Mouse (Mus musculus): ENCODE data around the gene Hist1h3d. TPM values are rescaled to one million over a fixed set of nuclear protein-coding genes. Genes with fewer than 3 reads are reported as not detected.
"Not testable (repeated sequence)": the region's sequence is repeated elsewhere in the genome, so short reads cannot be mapped to it uniquely, and the experiment has no call there.

The Hist1h3d gene
- polyA plus RNA-seq, 1 experiment from 2014 or later = 9.4 TPM

DNA sequence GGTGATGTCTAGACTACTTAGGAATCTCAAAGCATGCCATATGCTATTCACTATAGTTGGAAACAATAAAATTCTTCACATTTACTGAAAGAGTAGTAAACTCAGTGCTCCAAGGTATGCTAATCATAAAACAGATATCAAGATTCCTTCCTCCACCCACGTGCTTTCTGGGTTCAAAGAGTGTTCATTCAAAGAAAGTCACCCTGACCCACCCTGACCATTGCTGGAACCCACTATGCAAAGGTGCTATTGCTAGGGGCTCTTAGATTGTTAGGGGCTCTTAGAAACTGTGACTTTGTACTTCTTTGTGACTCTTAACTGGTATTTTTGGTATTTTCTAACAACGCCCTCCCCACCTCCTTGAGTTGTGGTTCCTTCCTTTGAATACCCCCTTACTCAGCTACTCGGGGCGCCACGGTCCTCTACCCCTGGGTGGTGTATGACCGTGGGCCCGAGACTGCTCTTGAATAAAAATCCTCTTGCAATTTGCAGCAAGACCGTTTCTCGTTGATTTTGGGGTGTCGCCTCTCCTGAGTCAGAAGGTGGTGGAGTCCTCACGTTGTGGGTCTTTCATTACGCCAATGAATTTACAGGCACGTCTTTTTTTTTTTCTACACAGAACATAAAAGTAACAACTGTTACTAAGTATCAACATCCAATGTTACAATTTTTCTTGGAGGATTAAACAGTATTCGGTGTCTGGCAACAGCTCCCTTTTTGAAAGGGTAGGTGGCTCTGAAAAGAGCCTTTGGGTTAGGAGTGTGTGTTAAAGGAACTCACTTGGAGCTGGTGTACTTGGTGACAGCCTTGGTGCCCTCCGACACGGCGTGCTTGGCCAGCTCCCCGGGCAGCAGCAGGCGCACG, 2.3 kb upstream of the Hist1h3d start:
- H3K9me3 ChIP-seq; H3K36me3 ChIP-seq; ATAC-seq (ENCODE audit: borderline replicate concordance, extremely low read depth, low FRiP score, low TSS enrichment); H3K27me3 ChIP-seq: not testable (repeated sequence)
- 4% methylated on average over 20 of the region's 20 CpGs for WGBS
- H3K4me2 ChIP-seq = peak overlapping the region; percentile 67
- H3K9ac ChIP-seq = peak overlapping the region; percentile 63
- H3K4me1 ChIP-seq = peaks cover 14% of the 10 kb centered on the region
- peak overlapping the region; percentile 98 for H3K27ac ChIP-seq
- peak overlapping the region; percentile 47 for H3K4me3 ChIP-seq

DNA sequence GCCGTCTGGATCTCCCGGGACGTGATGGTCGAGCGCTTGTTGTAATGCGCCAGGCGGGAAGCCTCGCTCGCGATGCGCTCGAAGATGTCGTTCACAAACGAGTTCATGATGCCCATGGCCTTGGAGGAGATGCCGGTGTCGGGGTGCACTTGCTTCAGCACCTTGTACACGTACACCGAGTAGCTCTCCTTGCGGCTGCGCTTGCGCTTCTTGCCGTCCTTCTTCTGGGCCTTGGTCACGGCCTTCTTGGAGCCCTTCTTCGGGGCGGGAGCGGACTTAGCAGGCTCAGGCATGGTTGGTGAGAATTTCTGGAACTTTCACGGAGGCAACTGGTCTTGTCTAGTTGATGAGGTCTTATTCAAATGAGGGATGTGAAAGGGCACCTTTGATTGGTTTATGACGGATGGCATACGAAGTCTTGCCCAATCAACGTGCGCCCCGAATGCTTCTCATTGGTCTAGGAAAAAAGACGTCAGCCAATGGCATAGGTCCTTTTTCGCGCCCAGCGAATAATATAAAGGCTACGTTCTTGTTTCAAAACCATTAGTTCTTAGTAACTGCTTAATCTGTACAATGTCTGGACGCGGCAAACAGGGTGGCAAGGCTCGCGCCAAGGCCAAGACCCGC, 1.6 kb upstream of the Hist1h3d start, which contains the start of the genes Hist1h2bf and Hist1h2ad:
Gene Hist1h2bf, minus strand, starts transcription at position 299 of the 627 bp plus-strand sequence.
Gene Hist1h2ad, plus strand, starts transcription at position 484 of the 627 bp plus-strand sequence.
- Histone ChIP-seq H3K27ac (peak within 1 kb of the TSS; percentile 98), H3K4me2 (peak within 1 kb of the TSS; percentile 67), H3K4me3 (peak within 1 kb of the TSS; percentile 47), H3K9ac (peak within 1 kb of the TSS; percentile 63), H3K4me1 (peaks cover 14% of the 10 kb centered on the region)
- H3K9me3 ChIP-seq, H3K36me3 ChIP-seq, H3K27me3 ChIP-seq: not testable (repeated sequence)
- ATAC-seq (ENCODE audit: borderline replicate concordance, extremely low read depth, low FRiP score, low TSS enrichment) = peak; percentile 90
- WGBS = under 1% methylated on average over 42 of the region's 42 CpGs

DNA sequence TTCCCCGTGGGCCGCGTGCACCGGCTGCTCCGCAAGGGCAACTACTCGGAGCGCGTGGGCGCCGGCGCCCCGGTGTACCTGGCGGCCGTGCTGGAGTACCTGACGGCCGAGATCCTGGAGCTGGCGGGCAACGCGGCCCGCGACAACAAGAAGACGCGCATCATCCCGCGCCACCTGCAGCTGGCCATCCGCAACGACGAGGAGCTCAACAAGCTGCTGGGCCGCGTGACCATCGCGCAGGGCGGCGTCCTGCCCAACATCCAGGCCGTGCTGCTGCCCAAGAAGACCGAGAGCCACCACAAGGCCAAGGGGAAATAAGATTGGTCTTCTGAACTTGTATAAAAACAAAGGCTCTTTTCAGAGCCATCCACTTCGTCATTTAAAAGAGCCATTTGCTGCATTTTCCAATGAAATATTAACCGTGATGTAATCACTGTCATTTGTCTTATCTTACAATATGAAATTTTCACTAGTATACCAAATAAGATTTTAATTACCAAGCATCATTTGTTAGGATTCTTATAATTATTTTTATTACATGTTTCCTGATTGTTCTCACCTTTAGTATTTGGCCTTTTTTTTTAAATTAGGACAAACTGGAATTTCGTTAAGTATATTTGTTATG, 905 bp upstream of the Hist1h3d start:
- H3K9ac ChIP-seq; H3K36me3 ChIP-seq; H3K9me3 ChIP-seq; H3K27me3 ChIP-seq; ATAC-seq (ENCODE audit: borderline replicate concordance, extremely low read depth, low FRiP score, low TSS enrichment): not testable (repeated sequence)
- under 1% methylated on average over 11 of the region's 39 CpGs for WGBS
- H3K4me2 ChIP-seq = peak overlapping the region; percentile 67
- H3K4me3 ChIP-seq = peak overlapping the region; percentile 47
- H3K27ac ChIP-seq = peak overlapping the region; percentile 98
- peaks cover 14% of the 10 kb centered on the region for H3K4me1 ChIP-seq

DNA sequence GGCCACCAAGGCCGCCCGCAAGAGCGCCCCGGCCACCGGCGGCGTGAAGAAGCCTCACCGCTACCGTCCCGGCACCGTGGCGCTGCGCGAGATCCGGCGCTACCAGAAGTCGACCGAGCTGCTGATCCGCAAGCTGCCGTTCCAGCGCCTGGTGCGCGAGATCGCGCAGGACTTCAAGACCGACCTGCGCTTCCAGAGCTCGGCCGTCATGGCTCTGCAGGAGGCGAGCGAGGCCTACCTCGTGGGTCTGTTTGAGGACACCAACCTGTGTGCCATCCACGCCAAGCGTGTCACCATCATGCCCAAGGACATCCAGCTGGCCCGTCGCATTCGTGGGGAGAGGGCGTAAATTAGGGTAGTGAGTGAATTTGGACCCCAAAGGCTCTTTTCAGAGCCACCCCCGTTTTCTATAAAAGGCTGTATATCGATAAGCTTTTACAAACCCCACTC, 326 bp downstream of the Hist1h3d start:
- not testable (repeated sequence) for H3K36me3 ChIP-seq; ATAC-seq (ENCODE audit: borderline replicate concordance, extremely low read depth, low FRiP score, low TSS enrichment); H3K9me3 ChIP-seq; H3K27me3 ChIP-seq
- 3% methylated on average over 8 of the region's 40 CpGs for WGBS
- H3K27ac ChIP-seq = peak overlapping the region; percentile 92
- H3K4me3 ChIP-seq = peak overlapping the region; percentile 47
- peak overlapping the region; percentile 54 for H3K4me2 ChIP-seq
- peak overlapping the region; percentile 68 for H3K9ac ChIP-seq
- peaks cover 19% of the 10 kb centered on the region; the same call in 1 of the 2 replicates for H3K4me1 ChIP-seq

DNA sequence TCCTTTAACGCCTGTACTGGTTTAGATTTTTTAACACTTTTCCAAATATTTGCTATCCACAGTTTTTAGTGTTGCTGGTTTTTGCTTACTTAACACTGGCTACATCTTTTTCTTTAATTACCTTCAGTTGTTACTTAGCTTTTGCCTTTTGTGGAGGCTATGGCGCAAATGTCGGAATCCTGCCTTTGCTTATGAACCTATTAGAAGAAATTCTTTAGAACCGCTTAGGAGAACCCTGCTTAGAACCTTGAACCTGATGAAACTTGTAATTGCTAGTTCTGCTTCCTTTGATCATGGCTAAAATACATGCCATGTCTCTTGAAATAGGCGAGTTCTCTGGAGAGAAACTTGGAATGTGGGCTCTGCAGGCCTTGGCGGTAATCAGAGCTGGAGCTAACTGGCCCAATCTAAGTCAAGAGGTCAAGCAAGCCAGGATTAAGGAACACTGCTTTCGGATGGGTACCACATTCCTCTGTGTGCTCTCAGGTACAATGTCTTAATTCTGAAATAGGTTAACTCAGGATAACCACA, 853 bp downstream of the Hist1h3d start:
- Histone ChIP-seq H3K9me3 (no peaks in the 10 kb centered on the region), H3K27me3 (no peaks in the 10 kb centered on the region), H3K27ac (peak overlapping the region; percentile 92), H3K9ac (peak overlapping the region; percentile 68), H3K4me3 (peak overlapping the region; percentile 47), H3K4me2 (peak overlapping the region; percentile 54), H3K36me3 (no peaks in the 10 kb centered on the region), H3K4me1 (peaks cover 21% of the 10 kb centered on the region; the same call in 1 of the 2 replicates)
- ATAC-seq (ENCODE audit: borderline replicate concordance, extremely low read depth, low FRiP score, low TSS enrichment) = no peak
- 3% methylated on average over 7 of the region's 7 CpGs for WGBS

DNA sequence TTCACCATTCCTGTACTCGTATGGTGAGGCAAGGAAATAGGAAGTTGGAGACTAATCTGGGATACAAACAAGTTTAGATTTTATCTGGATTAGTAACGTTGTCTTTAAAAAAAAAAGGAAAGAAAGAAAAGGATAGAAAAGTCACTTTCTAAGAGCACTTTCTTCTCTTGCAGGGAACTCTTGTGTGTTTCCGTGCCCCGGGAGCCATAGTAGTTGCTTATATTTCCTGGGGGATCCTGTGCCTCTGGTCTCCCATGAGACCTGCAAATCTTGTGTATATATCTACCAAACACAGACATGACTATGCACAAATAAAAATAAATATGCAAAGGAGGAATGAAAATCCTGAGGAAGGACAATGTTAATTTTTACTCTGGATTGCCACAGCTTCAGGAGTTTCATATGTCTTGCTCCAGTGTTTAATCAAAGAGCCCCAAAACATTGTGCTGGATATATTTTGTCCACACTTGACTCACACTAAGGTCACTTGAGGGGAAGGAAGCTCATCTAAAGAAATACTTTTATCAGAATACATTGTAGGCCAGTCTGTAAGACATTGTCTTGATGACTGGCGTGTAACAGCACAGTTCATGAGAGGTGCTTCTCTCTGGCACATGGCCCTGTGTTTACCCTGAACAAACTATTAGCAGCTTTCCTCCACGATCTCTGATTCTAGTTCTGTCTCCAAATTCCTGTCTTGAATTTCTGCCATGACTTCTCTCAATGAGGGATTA, 1.5 kb downstream of the Hist1h3d start:
- Histone ChIP-seq H3K4me1 (peaks cover 24% of the 10 kb centered on the region; the same call in 1 of the 2 replicates), H3K9ac (peak overlapping the region; percentile 68), H3K27ac (peak overlapping the region; percentile 92), H3K4me2 (peak overlapping the region; percentile 54), H3K4me3 (peak overlapping the region; percentile 47), H3K27me3 (no peaks in the 10 kb centered on the region), H3K9me3 (no peaks in the 10 kb centered on the region), H3K36me3 (no peaks in the 10 kb centered on the region)
- ATAC-seq (ENCODE audit: borderline replicate concordance, extremely low read depth, low FRiP score, low TSS enrichment) = no peak
- WGBS = 23% methylated on average over 6 of the region's 6 CpGs

DNA sequence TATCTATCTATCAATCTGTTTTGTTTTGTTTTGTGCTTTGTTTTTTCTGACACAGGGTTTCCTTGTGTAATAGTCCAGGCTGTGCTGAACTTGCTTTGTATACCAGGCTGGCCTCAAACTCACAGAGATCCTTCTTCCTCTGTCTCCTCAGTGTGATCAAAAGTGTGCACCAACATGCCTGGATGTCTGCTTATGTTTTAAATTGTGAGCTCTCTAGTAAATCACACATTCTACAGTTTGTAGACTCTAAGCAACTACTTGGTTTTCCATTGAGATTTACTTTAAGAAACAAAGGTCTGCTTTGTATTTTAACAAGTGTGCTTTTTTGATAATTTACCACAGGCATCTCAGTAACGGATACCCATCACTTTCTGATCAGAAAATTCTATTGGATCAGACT, 2.3 kb downstream of the Hist1h3d start:
- 79% methylated on average over 1 of the region's 1 CpGs for WGBS
- no peak overlapping the region for H3K4me2 ChIP-seq
- no peaks in the 10 kb centered on the region for H3K36me3 ChIP-seq
- peaks cover 27% of the 10 kb centered on the region; the same call in 1 of the 2 replicates for H3K4me1 ChIP-seq
- no peaks in the 10 kb centered on the region for H3K27me3 ChIP-seq
- no peaks in the 10 kb centered on the region for H3K9me3 ChIP-seq
- no peak overlapping the region for H3K27ac ChIP-seq
- H3K9ac ChIP-seq = no peak overlapping the region
- H3K4me3 ChIP-seq = no peak overlapping the region
- no peak for ATAC-seq (ENCODE audit: borderline replicate concordance, extremely low read depth, low FRiP score, low TSS enrichment)

DNA sequence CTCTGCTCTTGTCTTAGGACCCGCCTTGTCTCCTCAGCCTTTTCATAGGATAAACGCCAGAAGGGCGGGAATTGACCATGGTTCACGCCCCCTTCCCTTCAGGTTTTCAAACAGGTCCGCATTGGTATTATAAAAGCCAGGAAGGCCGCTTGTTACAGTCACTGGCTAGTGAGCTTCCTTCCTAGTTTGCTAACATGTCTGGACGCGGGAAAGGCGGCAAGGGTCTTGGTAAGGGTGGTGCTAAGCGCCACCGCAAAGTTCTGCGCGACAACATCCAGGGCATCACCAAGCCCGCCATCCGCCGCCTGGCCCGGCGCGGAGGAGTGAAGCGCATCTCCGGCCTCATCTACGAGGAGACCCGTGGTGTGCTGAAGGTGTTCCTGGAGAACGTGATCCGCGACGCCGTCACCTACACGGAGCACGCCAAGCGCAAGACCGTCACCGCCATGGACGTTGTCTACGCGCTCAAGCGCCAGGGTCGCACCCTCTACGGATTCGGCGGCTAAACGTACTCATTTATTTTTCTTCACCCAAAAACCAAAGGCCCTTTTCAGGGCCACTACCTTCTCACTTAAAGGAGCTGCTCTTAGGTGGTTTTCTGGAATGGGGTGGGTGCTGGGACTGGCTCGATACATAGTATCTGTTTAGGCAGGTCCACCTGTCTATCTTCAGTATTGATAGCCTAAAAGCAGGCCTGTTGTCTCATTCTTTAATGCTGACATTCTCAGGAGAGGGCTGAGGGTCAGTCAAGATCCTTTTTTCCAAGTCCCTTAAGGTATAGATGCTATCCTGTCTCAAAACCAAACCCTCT, 6.0 kb downstream of the Hist1h3d start, which contains the start of gene Hist1h4d:
Gene Hist1h4d, plus strand, starts transcription at position 191 of the 811 bp plus-strand sequence.
- H3K4me1 ChIP-seq = peaks cover 41% of the 10 kb centered on the region
- ATAC-seq (ENCODE audit: borderline replicate concordance, extremely low read depth, low FRiP score, low TSS enrichment) = peak; percentile 90
- peak within 1 kb of the TSS; percentile 53 for H3K4me3 ChIP-seq
- no peaks in the 10 kb centered on the region for H3K27me3 ChIP-seq
- H3K9ac ChIP-seq = peak within 1 kb of the TSS; percentile 67
- H3K4me2 ChIP-seq = peak within 1 kb of the TSS; percentile 77
- no peaks in the 10 kb centered on the region for H3K36me3 ChIP-seq
- H3K27ac ChIP-seq = peak within 1 kb of the TSS; percentile 98
- H3K9me3 ChIP-seq = no peaks in the 10 kb centered on the region
- under 1% methylated on average over 43 of the region's 43 CpGs for WGBS

DNA sequence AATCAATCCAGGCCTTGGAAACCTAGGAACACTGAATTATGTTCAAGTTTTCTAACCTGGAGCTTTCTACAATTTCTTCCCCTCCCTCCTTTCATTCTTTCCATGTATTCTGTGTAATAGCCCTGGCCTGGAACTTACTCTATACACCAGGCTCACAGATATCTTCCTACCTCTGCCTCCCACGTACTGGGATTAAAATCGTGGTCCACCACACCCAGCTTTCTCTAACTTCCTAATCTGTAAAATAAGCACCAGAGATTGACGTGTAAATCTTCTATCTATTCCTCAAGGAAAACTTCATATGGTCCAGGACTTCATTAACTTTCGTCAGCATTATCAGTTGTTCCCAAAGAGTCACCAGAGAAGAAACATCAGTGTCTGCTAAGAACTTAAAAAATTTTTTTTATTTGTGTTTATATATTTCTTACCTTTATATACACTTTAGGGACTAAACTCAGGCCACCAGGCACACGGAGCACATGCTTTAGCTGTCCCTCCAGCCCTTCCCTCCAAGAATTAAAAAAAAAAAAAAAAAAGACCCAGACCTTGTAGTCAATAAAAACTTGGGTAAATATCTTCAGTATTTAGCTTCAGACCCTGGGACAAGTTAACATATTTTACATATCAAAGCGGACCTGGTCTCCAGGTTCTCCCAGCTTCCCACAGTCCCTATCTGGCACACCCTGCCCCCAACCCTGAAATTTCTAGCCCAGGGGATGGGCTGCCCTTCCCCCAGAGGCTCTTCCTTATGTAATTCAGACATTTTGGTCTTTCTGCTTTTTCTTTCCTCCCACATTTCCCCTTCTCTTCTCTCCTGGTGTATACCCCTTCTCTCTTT, 6.9 kb downstream of the Hist1h3d start:
- Histone ChIP-seq H3K4me3 (peak overlapping the region; percentile 53), H3K9ac (peak overlapping the region; percentile 67), H3K36me3 (no peaks in the 10 kb centered on the region), H3K4me2 (peak overlapping the region; percentile 77), H3K27ac (peak overlapping the region; percentile 98), H3K27me3 (no peaks in the 10 kb centered on the region), H3K4me1 (peaks cover 40% of the 10 kb centered on the region), H3K9me3 (no peaks in the 10 kb centered on the region)
- ATAC-seq (ENCODE audit: borderline replicate concordance, extremely low read depth, low FRiP score, low TSS enrichment) = no peak
- 7% methylated on average over 6 of the region's 6 CpGs for WGBS

Measured in lung, embryonic 15.5 days (tissue).